ENCODE assay signal across 10 mouse cellular contexts in the genomic region with DNA sequence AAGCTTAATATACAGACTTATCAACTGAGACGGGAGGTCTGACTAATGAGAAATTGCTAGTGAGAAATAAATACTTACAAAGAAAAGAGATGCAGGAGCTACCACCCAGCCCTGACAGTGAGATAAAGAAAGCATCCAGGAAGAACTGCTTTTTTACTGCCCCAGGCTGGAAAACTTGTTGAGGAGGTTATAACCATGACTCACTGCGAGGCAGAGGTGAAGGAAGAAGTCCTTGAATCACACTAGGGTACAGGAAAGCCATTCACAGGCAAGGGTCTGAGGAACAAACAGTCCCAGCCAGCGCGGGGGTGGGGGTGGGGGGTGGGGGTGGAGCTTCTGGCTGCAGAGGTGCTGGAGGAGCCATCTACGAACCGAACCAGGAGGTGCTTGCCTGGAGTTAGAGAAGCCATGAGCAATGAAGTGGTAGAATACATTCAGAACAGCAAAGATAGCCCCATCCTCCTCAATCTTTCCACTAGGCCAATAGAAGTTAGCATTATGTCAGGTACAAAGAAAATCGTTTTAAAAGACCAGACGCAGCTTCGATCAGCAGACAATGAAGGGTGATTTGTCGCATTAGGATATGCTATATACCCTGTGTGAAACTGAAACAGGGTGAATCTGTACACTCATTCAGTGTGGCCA. TPM values are rescaled to one million over a fixed set of nuclear protein-coding genes. Genes with fewer than 3 reads are reported as not detected.
A peak's percentile ranks its signal among the peaks of the same experiment; 100 is the strongest.
DNase-seq lines count a peak whose midpoint lies in the region; ATAC-seq and TF ChIP-seq lines count a peak whose summit lies in the region.
"Had no signal": no experiment of that assay in that cellular context is flagged by ENCODE, and none has a peak within 500 bp of the region (broad histone marks: within the 10 kb centered on the region; RNA-seq: fewer than 3 reads in every experiment).

No protein-coding gene starts in this region.

- H3K9me3 ChIP-seq in heart, postnatal 0 days (replicated peaks; ENCODE audit: control insufficient read depth, low read length), result no peaks in the 10 kb centered on the region
- no peaks in the 10 kb centered on the region for H3K9me3 ChIP-seq in embryonic facial prominence, embryonic 10.5 days
- H3K9me3 ChIP-seq: embryonic facial prominence, embryonic 15.5 days had no signal

- no peak overlapping the region for H3K27ac ChIP-seq in heart, postnatal 0 days (ENCODE audit: low read depth)
- no peak overlapping the region for H3K27ac ChIP-seq in heart, adult 2 months
- no peak overlapping the region for H3K27ac ChIP-seq in embryonic facial prominence, embryonic 10.5 days (replicated peaks)
- H3K27ac ChIP-seq: embryonic facial prominence, embryonic 15.5 days; macrophage had no signal

- intact Hi-C loops in heart, adult 2 months (cut with DNase I), result no loop called here

- no peak for DNase-seq in heart, postnatal 0 days (ENCODE audit: low spot score)
- DNase-seq in heart, adult 2 months, result no peak
- DNase-seq in testis, postnatal 14 days (ENCODE audit: low spot score), result peak; percentile 13
- no peak for DNase-seq in testis, postnatal 10 days (ENCODE audit: low spot score)
- peak; percentile 16 for DNase-seq in embryonic facial prominence, embryonic 10.5 days (ENCODE audit: low spot score)
- peak; percentile 33 for DNase-seq in yolk sac, embryonic 10.5 days (ENCODE audit: low spot score)
- DNase-seq in left cerebral cortex, adult 9 months (ENCODE audit: low spot score in 2 of 2), result no peak

- no peaks in the 10 kb centered on the region for H3K27me3 ChIP-seq in heart, postnatal 0 days (ENCODE audit: control insufficient read depth, insufficient read depth, low read length)
- no peaks in the 10 kb centered on the region for H3K27me3 ChIP-seq in heart, adult 2 months (ENCODE audit: control insufficient read depth, insufficient read depth, low read length)
- H3K27me3 ChIP-seq in embryonic facial prominence, embryonic 10.5 days (replicated peaks; ENCODE audit: low read depth, poor library complexity, severe bottlenecking), result no peaks in the 10 kb centered on the region
- H3K27me3 ChIP-seq: embryonic facial prominence, embryonic 15.5 days had no signal

- ATAC-seq in heart, postnatal 0 days (ENCODE audit: insufficient read depth, low read depth), result no peak
- ATAC-seq in activated CD4-positive, CD25-positive, alpha-beta regulatory T cell, adult 4 months, result no peak

- H3K4me3 ChIP-seq in heart, postnatal 0 days (ENCODE audit: low read depth, low read length), result no peak overlapping the region
- H3K4me3 ChIP-seq in heart, adult 2 months, result no peak overlapping the region
- H3K4me3 ChIP-seq in embryonic facial prominence, embryonic 10.5 days, result no peak overlapping the region
- H3K4me3 ChIP-seq: embryonic facial prominence, embryonic 15.5 days had no signal

- no peak for TF ChIP-seq POLR2A in heart, adult 2 months (IDR thresholded peaks at IDR 0.05; ENCODE audit: insufficient read depth, low read depth, low read length)

- H3K9ac ChIP-seq in heart, postnatal 0 days (replicated peaks; ENCODE audit: low read depth, low read length), result no peak overlapping the region
- H3K9ac ChIP-seq in heart, adult 2 months (ENCODE audit: low read depth, low read length), result no peak overlapping the region
- H3K9ac ChIP-seq: embryonic facial prominence, embryonic 15.5 days had no signal

- H3K36me3 ChIP-seq in heart, postnatal 0 days (replicated peaks; ENCODE audit: control insufficient read depth, insufficient read depth, low read length), result no peaks in the 10 kb centered on the region
- H3K36me3 ChIP-seq in heart, adult 2 months (ENCODE audit: control insufficient read depth, insufficient read depth, low read length), result no peaks in the 10 kb centered on the region
- no peaks in the 10 kb centered on the region for H3K36me3 ChIP-seq in embryonic facial prominence, embryonic 10.5 days (replicated peaks)
- H3K36me3 ChIP-seq: embryonic facial prominence, embryonic 15.5 days had no signal

- TF ChIP-seq EP300 in heart, postnatal 0 days (IDR thresholded peaks at IDR 0.05; ENCODE audit: low read depth), result no peak
- no peak for TF ChIP-seq EP300 in heart, adult 2 months (IDR thresholded peaks at IDR 0.05; ENCODE audit: insufficient read depth, low read depth, low read length)

- WGBS in heart, postnatal 0 days, result 32% methylated on average over 10 of the region's 10 CpGs
- 36% methylated on average over 10 of the region's 10 CpGs for WGBS in heart, adult 2 months
- WGBS in embryonic facial prominence, embryonic 10.5 days, result 36% methylated on average over 10 of the region's 10 CpGs

- no peaks in the 10 kb centered on the region for H3K79me2 ChIP-seq in heart, adult 2 months (replicated peaks; ENCODE audit: control insufficient read depth, insufficient read depth, low read length)

- H3K4me2 ChIP-seq in heart, postnatal 0 days (ENCODE audit: low read depth, low read length), result peak overlapping the region; percentile 27
- H3K4me2 ChIP-seq: embryonic facial prominence, embryonic 15.5 days had no signal

- H3K4me1 ChIP-seq in heart, postnatal 0 days (ENCODE audit: control insufficient read depth, insufficient read depth), result no peaks in the 10 kb centered on the region; the same call in 1 of the 2 replicates
- H3K4me1 ChIP-seq in heart, adult 2 months (ENCODE audit: control insufficient read depth, insufficient read depth, low read length), result no peaks in the 10 kb centered on the region
- peaks cover 5% of the 10 kb centered on the region for H3K4me1 ChIP-seq in embryonic facial prominence, embryonic 10.5 days
- H3K4me1 ChIP-seq: embryonic facial prominence, embryonic 15.5 days had no signal

- TF ChIP-seq CTCF in heart, postnatal 0 days (IDR thresholded peaks at IDR 0.05; ENCODE audit: low read depth), result no peak
- no peak for TF ChIP-seq CTCF in heart, adult 2 months (IDR thresholded peaks at IDR 0.05)

RNA-seq across cellular contexts. Expression of gene Bbx, which starts 30.2 kb away (rescaled TPM):
- 15.7 and 17.4 TPM in 2 replicates for total RNA-seq in heart, postnatal 0 days (2014; rRNA removed; ENCODE audit: low replicate concordance)
- polyA plus RNA-seq in heart, postnatal 0 days (2015; fragmentation: Nextera tagmentation; extraction: Ambion mirVana), result 20.0 and 20.3 TPM in 2 replicates
- 10 to 100 TPM; 13.4 to 14.7 TPM for total RNA-seq in heart, adult 2 months (2021)
- polyA plus RNA-seq in heart, adult 2 months (2012; rRNA removed), result 3.6 and 7.4 TPM in 2 replicates
- polyA plus RNA-seq in embryonic facial prominence, embryonic 10.5 days (2016; fragmentation: Nextera tagmentation; extraction: Ambion mirVana), result 44.6 and 48.3 TPM in 2 replicates
- polyA plus RNA-seq in activated CD4-positive, CD25-positive, alpha-beta regulatory T cell, adult 4 months (2017; shearing (Covaris generic)), result 10 to 100 TPM; 37.7 to 43.7 TPM

Comparison
In these comparisons a context has a peak if more than half of its experiments do, and no peak if none do; other contexts are left out.
1. DNase-seq: peak in testis, postnatal 14 days (single experiment), embryonic facial prominence, embryonic 10.5 days (single experiment) and yolk sac, embryonic 10.5 days (single experiment); none in heart, postnatal 0 days (single experiment), heart, adult 2 months (0 of 2), testis, postnatal 10 days (single experiment) and left cerebral cortex, adult 9 months (0 of 2).